Mouse (Mus musculus) liver, adult 2 months (tissue): ENCODE data around the gene Dscaml1.

Experiments
- CTCF ChIP-seq: fragments of 200-500 bp; IDR thresholded peaks from 2 replicates; pipeline ENCODE4 v1.5.1; 2011; ENCODE audit warnings: low read depth, low read length, control low read depth
- POLR2A ChIP-seq: fragments of 200-500 bp; IDR thresholded peaks from 2 replicates; pipeline ENCODE4 v1.6.1; 2011; ENCODE audit warnings: low read length, control low read depth; ENCODE audit not compliant: insufficient read depth; ENCODE audit errors: extremely low read depth

- TF ChIP-seq CTCF (no peak), POLR2A (no peak)
Measured at GRCm38 (mm10) chr9:45429392-45429791, 3.0 kb downstream of the Dscaml1 start.
